Mouse (Mus musculus) heart, embryonic 16.5 days (tissue): ENCODE results near the gene Syt2. TPM values are rescaled to one million over a fixed set of nuclear protein-coding genes. Genes with fewer than 3 reads are reported as not detected.
A peak's percentile ranks its signal among the peaks of the same experiment; 100 is the strongest.

ENCODE experiments used
- ATAC-seq: fragments of 200-750 bp; cut with Nextera tagmentation; replicated peaks from 2 replicates; pipeline ENCODE4 v1.8.0; 2017; ENCODE audit warnings: moderate number of reproducible peaks; ENCODE audit not compliant: insufficient read depth, low FRiP score; ENCODE audit errors: extremely low read depth
- H3K27ac ChIP-seq: fragments of 300-500 bp; sonication (generic); 2 replicates; pipeline ENCODE4 v1.5.1; 2014; ENCODE audit warnings: mild to moderate bottlenecking, low read length, control low read depth, moderate library complexity
- H3K27me3 ChIP-seq: fragments of 300-500 bp; sonication (generic); 2 replicates; pipeline ENCODE4 v1.6.1; 2014; ENCODE audit warnings: low read length, mixed read lengths; ENCODE audit not compliant: control insufficient read depth, insufficient read depth
- H3K36me3 ChIP-seq: fragments of 300-500 bp; sonication (generic); 2 replicates; pipeline ENCODE4 v1.6.1; 2014; ENCODE audit not compliant: control insufficient read depth, insufficient read depth
- H3K4me1 ChIP-seq: fragments of 300-500 bp; sonication (generic); 2 replicates; pipeline ENCODE4 v1.6.1; 2014; ENCODE audit warnings: low read length, mixed read lengths; ENCODE audit not compliant: control insufficient read depth, insufficient read depth
- H3K4me2 ChIP-seq: fragments of 300-500 bp; sonication (generic); 2 replicates; pipeline ENCODE4 v1.6.1; 2014; ENCODE audit warnings: low read depth, mild to moderate bottlenecking, control low read depth, low read length
- H3K4me3 ChIP-seq: fragments of 300-500 bp; sonication (generic); 2 replicates; pipeline ENCODE4 v1.5.1; 2014; ENCODE audit warnings: mild to moderate bottlenecking, control low read depth, low read length
- H3K9ac ChIP-seq: fragments of 300-500 bp; sonication (generic); 2 replicates; pipeline ENCODE4 v1.6.1; 2014; ENCODE audit warnings: low read length, control low read depth
- H3K9me3 ChIP-seq: fragments of 300-500 bp; sonication (generic); replicated peaks from 2 replicates; pipeline ENCODE4 v1.6.1; 2016; ENCODE audit warnings: low read length; ENCODE audit not compliant: control insufficient read depth
- WGBS: fragments of 180-500 bp; shearing (Covaris S2); extraction: QIAGEN DNeasy Blood & Tissue Kit; methylation state at CpG from one replicate; pipeline ENCODE4 v1.1.7; 2014; 5-methylcytosine and 5-hydroxymethylcytosine counted together
- polyA plus RNA-seq: library from polyadenylated mRNA; unstranded; fragments of >200 nt; fragmentation: Nextera tagmentation; extraction: Ambion mirVana; gene quantifications from 2 replicates; pipeline ENCODE4 v1.2.1, GENCODE M21; 2015

The Syt2 gene
- polyA plus RNA-seq, 1 experiment from 2014 or later = 0.17 TPM

GRCm38 (mm10) chr1:134754818-134755217 is 108.3 kb downstream of the Syt2 start:
- Histone ChIP-seq H3K9ac (no peak overlapping the region), H3K4me2 (no peak overlapping the region), H3K9me3 (no peaks in the 10 kb centered on the region), H3K4me1 (peaks cover 31% of the 10 kb centered on the region), H3K27ac (no peak overlapping the region), H3K4me3 (no peak overlapping the region), H3K27me3 (no peaks in the 10 kb centered on the region), H3K36me3 (peaks cover 7% of the 10 kb centered on the region)
- WGBS = 80% methylated on average over 10 of the region's 10 CpGs
- ATAC-seq = no peak

GRCm38 (mm10) chr1:134755548-134756189 is 109.2 kb downstream of the Syt2 start:
- WGBS = 63% methylated on average over 13 of the region's 13 CpGs
- Histone ChIP-seq H3K27me3 (no peaks in the 10 kb centered on the region), H3K4me3 (no peak overlapping the region), H3K9ac (no peak overlapping the region), H3K4me2 (no peak overlapping the region), H3K27ac (no peak overlapping the region), H3K36me3 (peaks cover 11% of the 10 kb centered on the region), H3K4me1 (peaks cover 27% of the 10 kb centered on the region), H3K9me3 (no peaks in the 10 kb centered on the region)
- ATAC-seq = no peak

GRCm38 (mm10) chr1:134756190-134756873 is 109.9 kb downstream of the Syt2 start:
- ATAC-seq = no peak
- no peak overlapping the region for H3K4me2 ChIP-seq
- 68% methylated on average over 10 of the region's 10 CpGs for WGBS
- H3K36me3 ChIP-seq = peaks cover 11% of the 10 kb centered on the region
- H3K4me1 ChIP-seq = peaks cover 27% of the 10 kb centered on the region
- no peaks in the 10 kb centered on the region for H3K27me3 ChIP-seq
- H3K9ac ChIP-seq = no peak overlapping the region; the same call in 1 of the 2 replicates
- no peaks in the 10 kb centered on the region for H3K9me3 ChIP-seq
- H3K4me3 ChIP-seq = no peak overlapping the region
- H3K27ac ChIP-seq = peak overlapping the region; percentile 37; the same call in 1 of the 2 replicates

GRCm38 (mm10) chr1:134757230-134757629 is 110.8 kb downstream of the Syt2 start:
- Histone ChIP-seq H3K4me3 (no peak overlapping the region), H3K9ac (no peak overlapping the region), H3K27ac (no peak overlapping the region), H3K36me3 (peaks cover 11% of the 10 kb centered on the region), H3K9me3 (no peaks in the 10 kb centered on the region), H3K4me2 (no peak overlapping the region), H3K27me3 (no peaks in the 10 kb centered on the region), H3K4me1 (peaks cover 27% of the 10 kb centered on the region)
- no peak for ATAC-seq
- 77% methylated on average over 3 of the region's 3 CpGs for whole genome bisulfite sequencing

GRCm38 (mm10) chr1:134759133-134759532 is 112.7 kb downstream of the Syt2 start:
- Histone ChIP-seq H3K36me3 (peaks cover 15% of the 10 kb centered on the region), H3K4me3 (no peak overlapping the region), H3K27ac (no peak overlapping the region), H3K4me1 (peaks cover 12% of the 10 kb centered on the region), H3K4me2 (no peak overlapping the region), H3K9ac (no peak overlapping the region), H3K27me3 (no peaks in the 10 kb centered on the region), H3K9me3 (no peaks in the 10 kb centered on the region)
- 78% methylated on average over 6 of the region's 6 CpGs for WGBS
- ATAC-seq = no peak

GRCm38 (mm10) chr1:134760642-134761041 is 114.2 kb downstream of the Syt2 start:
- H3K4me1 ChIP-seq = peaks cover 6% of the 10 kb centered on the region
- no peaks in the 10 kb centered on the region for H3K9me3 ChIP-seq
- H3K36me3 ChIP-seq = peaks cover 15% of the 10 kb centered on the region
- H3K4me2 ChIP-seq = no peak overlapping the region
- WGBS = 77% methylated on average over 5 of the region's 5 CpGs
- H3K27me3 ChIP-seq = no peaks in the 10 kb centered on the region
- H3K27ac ChIP-seq = no peak overlapping the region
- no peak overlapping the region for H3K4me3 ChIP-seq
- no peak overlapping the region for H3K9ac ChIP-seq
- no peak for ATAC-seq

- H3K27me3 ChIP-seq = no peaks in the 10 kb centered on the region
- peaks cover 3% of the 10 kb centered on the region for H3K4me1 ChIP-seq
- H3K27ac ChIP-seq = no peak overlapping the region
- H3K9me3 ChIP-seq = no peaks in the 10 kb centered on the region
- no peak overlapping the region for H3K4me3 ChIP-seq
- H3K4me2 ChIP-seq = no peak overlapping the region
- WGBS = 71% methylated on average over 7 of the region's 7 CpGs
- ATAC-seq = no peak
- no peak overlapping the region for H3K9ac ChIP-seq
- peaks cover 20% of the 10 kb centered on the region for H3K36me3 ChIP-seq
Measured at GRCm38 (mm10) chr1:134761534-134761933, 115.1 kb downstream of the Syt2 start.

- no peaks in the 10 kb centered on the region for H3K27me3 ChIP-seq
- no peaks in the 10 kb centered on the region for H3K9me3 ChIP-seq
- no peak overlapping the region for H3K4me2 ChIP-seq
- H3K9ac ChIP-seq = no peak overlapping the region
- 92% methylated on average over 4 of the region's 4 CpGs for WGBS
- no peaks in the 10 kb centered on the region; the same call in 1 of the 2 replicates for H3K4me1 ChIP-seq
- H3K36me3 ChIP-seq = peaks cover 28% of the 10 kb centered on the region
- H3K4me3 ChIP-seq = no peak overlapping the region
- ATAC-seq = no peak
- no peak overlapping the region for H3K27ac ChIP-seq
Measured at GRCm38 (mm10) chr1:134763250-134763649, 116.8 kb downstream of the Syt2 start.

- Histone ChIP-seq H3K9ac (no peak overlapping the region), H3K4me3 (no peak overlapping the region), H3K36me3 (peaks cover 34% of the 10 kb centered on the region), H3K9me3 (no peaks in the 10 kb centered on the region), H3K27ac (peak overlapping the region; percentile 58; the same call in 1 of the 2 replicates), H3K4me2 (no peak overlapping the region), H3K4me1 (no peaks in the 10 kb centered on the region; the same call in 1 of the 2 replicates), H3K27me3 (no peaks in the 10 kb centered on the region)
- ATAC-seq = no peak
- WGBS = 78% methylated on average over 11 of the region's 11 CpGs
Measured at GRCm38 (mm10) chr1:134763776-134764438, 117.4 kb downstream of the Syt2 start.
